Mouse (Mus musculus) hindlimb bud, embryonic 11.5 days (tissue): ENCODE measurements at regions not wholly inside any gene's neighbourhood (a gene's known extent, or its start where the extent isn't known, plus 50 kb on each side); places are given as distances from the start of the nearest gene placed in this dataset.
A peak's percentile ranks its signal among the peaks of the same experiment; 100 is the strongest.
"Not testable (repeated sequence)": the region's sequence is repeated elsewhere in the genome, so short reads cannot be mapped to it uniquely, and the experiment has no call there.

Experiments used
- DNase-seq: peaks from one replicate; pipeline ENCODE4 v3.0.0-alpha.2; 2012; ENCODE audit warnings: low read depth, low spot score; ENCODE audit errors: extremely low spot score

DNA sequence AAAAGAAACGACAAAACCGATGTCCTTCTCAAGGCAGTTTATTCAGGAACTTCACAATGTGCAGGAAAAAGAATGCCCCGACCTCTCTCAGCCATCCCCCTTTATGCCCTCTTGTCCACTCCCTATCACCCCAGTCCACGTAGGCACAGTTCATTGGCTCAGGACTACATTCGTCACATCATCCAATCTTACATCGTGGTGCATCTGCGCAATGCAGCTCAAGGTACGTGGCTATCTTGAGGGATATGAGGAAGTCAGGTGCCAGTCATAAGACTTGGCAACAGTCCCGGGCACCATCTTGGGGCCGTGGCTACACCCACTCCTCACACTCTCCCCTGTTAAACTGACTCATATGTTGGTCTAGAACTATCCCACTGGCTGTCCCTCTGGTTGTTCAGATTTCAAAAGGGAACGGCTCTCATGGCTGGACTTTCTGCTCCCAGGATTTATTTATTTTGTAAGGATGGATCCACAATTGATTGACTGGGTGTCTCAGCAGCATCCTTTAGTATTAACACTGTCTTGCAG, 87.4 kb upstream of the Olfr1402 start:
- not testable (repeated sequence) for DNase-seq

DNA sequence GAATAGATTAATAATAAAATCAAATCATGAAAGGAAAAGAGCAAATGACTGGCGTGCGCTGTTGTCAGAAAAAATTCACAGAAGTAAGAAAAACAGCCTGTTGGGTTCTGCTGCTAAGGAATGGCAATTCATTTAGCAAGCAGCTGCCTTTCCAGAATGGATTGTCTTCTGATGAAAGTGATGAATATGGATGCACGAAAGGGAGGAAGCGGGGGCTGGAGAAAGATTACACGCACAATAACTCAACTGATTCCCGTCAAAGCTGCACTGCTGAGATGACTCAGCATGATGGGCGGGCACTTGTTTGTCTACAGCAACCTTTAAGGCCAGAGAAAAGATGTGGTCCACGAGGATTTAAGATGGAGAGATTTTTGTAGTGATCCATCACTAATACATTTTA, 85.4 kb upstream of the Olfr1402 start:
- no peak for DNase-seq

DNA sequence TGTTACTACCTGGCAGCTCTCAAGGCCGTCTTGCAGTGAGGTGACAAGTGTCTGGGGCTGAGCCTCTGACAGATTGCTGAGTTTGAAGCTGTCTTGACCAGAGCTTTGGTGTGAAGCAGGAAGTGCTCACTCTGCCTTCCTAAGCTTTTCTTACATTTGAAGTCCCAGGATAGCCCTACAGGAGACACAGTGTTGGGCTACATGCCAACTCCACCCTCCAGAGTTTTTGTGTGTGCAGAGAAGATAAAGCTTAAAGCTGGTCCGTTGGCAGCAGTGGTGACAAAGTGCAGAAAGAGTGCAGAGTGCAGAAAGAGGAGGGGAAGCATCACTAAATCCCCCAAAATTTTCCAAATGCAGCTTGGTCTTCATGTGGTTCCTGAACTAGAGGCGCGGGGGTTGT, 70.1 kb upstream of the Olfr1402 start:
- no peak for DNase-seq

DNA sequence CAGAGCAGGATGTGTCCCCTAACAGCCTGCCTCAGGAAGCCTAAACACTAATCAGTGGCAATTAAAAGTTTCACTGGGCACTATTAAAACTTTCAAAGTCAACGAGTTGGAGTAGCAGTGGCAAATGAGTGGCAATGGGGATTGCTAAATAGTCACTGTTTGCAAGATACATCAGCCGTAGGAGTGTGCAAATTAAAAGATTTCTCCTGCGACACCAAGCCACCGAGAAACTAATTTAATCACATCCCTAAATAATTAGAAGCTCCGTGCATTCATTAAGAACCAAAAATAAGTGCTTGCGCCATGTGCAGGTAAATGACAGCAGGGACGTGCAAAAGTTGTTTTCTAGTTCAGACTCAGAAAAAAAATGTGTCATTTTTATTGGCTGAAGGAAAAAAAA, 69.4 kb upstream of the Olfr1402 start:
- peak; percentile 1 for DNase-seq

DNA sequence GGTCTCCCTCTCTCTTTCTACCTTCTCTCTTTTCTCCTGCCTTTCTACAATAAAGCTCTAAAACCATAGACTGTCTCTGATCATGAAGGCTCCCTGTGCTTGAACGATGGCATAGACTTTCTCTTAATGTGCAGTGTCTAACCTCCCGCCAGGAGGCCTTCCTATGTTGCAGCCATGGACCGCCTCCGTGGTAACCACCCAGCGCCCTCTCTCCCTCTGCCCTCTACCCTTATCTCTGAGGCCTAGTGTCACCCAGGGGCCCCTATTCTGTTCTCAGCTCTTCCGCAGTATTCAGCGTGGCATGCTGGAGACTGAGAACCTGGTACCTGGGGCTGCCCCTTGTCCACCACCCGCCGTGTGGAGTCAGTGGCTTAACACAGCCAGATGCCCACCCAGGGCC, 67.5 kb upstream of the Olfr1402 start:
- DNase-seq = no peak
